ENCODE assay signal across 14 mouse cellular contexts in genomic region chr3:33061428-33061827, GRCm38 (mm10).
"Had no signal": no experiment of that assay in that cellular context is flagged by ENCODE, and none has a peak within 500 bp of the region (broad histone marks: within the 10 kb centered on the region; RNA-seq: fewer than 3 reads in every experiment).

No protein-coding gene starts in this region.

- DNase-seq: kidney, adult 18-20 months; kidney, postnatal 14 days; left cerebral cortex, postnatal 4 days; lung, adult 18-20 months; lung, postnatal 36 days; right cerebral cortex, adult 18-20 months; right cerebral cortex, postnatal 25 days; thymus, postnatal 36 days had no signal

- H3K27ac ChIP-seq: intestine, embryonic 15.5 days; kidney, embryonic 15.5 days; limb, embryonic 13.5 days; liver, embryonic 14.5 days; midbrain, embryonic 15.5 days had no signal

- H3K36me3 ChIP-seq: intestine, embryonic 15.5 days; kidney, embryonic 15.5 days; limb, embryonic 13.5 days; midbrain, embryonic 15.5 days had no signal

- H3K4me3 ChIP-seq: intestine, embryonic 15.5 days; kidney, embryonic 15.5 days; limb, embryonic 13.5 days; midbrain, embryonic 15.5 days had no signal

- H3K4me1 ChIP-seq: intestine, embryonic 15.5 days; kidney, embryonic 15.5 days; limb, embryonic 13.5 days had no signal

- H3K9ac ChIP-seq: intestine, embryonic 15.5 days; kidney, embryonic 15.5 days; limb, embryonic 13.5 days; liver, embryonic 14.5 days; midbrain, embryonic 15.5 days had no signal

- H3K27me3 ChIP-seq: intestine, embryonic 15.5 days; kidney, embryonic 15.5 days; limb, embryonic 13.5 days; midbrain, embryonic 15.5 days had no signal

- H3K9me3 ChIP-seq: intestine, embryonic 15.5 days; kidney, embryonic 15.5 days; limb, embryonic 13.5 days; midbrain, embryonic 15.5 days had no signal

- H3K4me2 ChIP-seq: intestine, embryonic 15.5 days; kidney, embryonic 15.5 days; limb, embryonic 13.5 days; midbrain, embryonic 11.5 days; midbrain, embryonic 15.5 days had no signal

- ATAC-seq: intestine, embryonic 15.5 days; midbrain, embryonic 15.5 days had no signal
